Mouse (Mus musculus): ENCODE data around the gene Lrrk1.

GRCm38 (mm10) chr7:66273494-66273893, 114.7 kb downstream of the Lrrk1 start:
- no peak for TF ChIP-seq CTCF (IDR thresholded peaks at IDR 0.05; ENCODE audit: low read depth)
- no peak for TF ChIP-seq EP300 (IDR thresholded peaks at IDR 0.05; ENCODE audit: low read depth)

Measured in liver, postnatal 0 days (tissue).